Mouse (Mus musculus) spleen, adult 2 months (tissue): ENCODE data around the gene Ifnar2.

ENCODE experiments used
- CTCF ChIP-seq: fragments of 200-500 bp; IDR thresholded peaks from 2 replicates; pipeline ENCODE4 v1.5.1; 2011; ENCODE audit warnings: mild to moderate bottlenecking, inconsistent platforms; ENCODE audit not compliant: insufficient read depth, insufficient read length, insufficient replicate concordance; ENCODE audit errors: extremely low read depth
- POLR2A ChIP-seq: fragments of 200-500 bp; IDR thresholded peaks from 2 replicates; pipeline ENCODE4 v1.6.1; 2011; ENCODE audit warnings: low read depth, low read length, inconsistent platforms

GRCm38 (mm10) chr16:91432720-91433328, 60.2 kb downstream of the Ifnar2 start:
- TF ChIP-seq CTCF (no peak), POLR2A (no peak)
